Mouse (Mus musculus) thymus, postnatal 14 days (tissue): Measurements from ENCODE around the gene Pth2.

ENCODE experiments used
- DNase-seq: peaks from one replicate; pipeline ENCODE4 v3.0.0; 2021

Pth2 gene

DNA sequence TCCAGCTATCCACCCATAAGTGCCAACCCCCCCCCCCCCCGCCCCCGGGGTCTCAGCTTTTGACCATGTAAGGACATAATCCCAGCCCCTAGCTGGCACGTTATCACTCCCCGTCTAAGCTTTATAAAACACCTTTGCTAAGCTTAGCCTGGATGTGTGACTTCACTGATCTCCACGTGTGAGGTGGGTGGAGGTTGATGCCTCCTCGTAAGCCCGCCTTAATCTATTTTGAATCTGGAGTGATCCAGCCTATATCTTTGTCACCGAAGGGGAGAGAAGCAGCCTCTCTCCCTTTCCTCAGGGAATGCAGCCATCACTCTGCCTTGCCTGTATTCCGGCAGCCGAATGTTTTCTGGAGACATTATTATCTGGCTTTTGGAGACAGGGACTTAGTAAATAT lies 21.9 kb downstream of the Pth2 start:
- no peak for DNase-seq

GRCm38 (mm10) chr7:45204380-45205143 lies 23.8 kb downstream of the Pth2 start, which contains the start of gene Ccdc155:
Gene Ccdc155, minus strand, starts transcription at chr7:45204892.
- peak; percentile 96 for DNase-seq

- DNase-seq = no peak
Measured at GRCm38 (mm10) chr7:45208260-45208659, 27.5 kb downstream of the Pth2 start.

DNA sequence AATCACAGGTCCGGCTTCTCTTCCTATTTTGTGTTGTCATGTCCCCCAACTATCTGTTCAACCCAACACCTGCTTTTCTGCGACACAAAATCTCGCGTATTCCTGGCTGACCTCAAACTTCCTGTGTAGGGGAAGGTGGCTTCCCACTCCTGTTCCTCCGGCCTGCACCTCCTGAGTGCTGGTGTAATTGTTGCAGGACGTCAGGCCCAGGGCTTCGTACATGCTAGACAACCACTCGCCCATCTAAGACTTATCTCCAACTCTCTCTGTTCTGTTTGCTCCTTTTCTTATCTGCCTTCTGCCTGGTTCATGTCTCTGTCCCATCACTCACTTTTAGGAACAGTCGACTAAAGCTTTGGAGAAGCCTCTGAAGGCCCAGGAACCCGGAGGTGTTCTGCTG lies 30.3 kb downstream of the Pth2 start:
- no peak for DNase-seq

- DNase-seq = no peak
Measured at GRCm38 (mm10) chr7:45211851-45212251, 31.1 kb downstream of the Pth2 start, which contains the start of gene Dkkl1. Gene Dkkl1, minus strand, starts transcription at chr7:45212147.

GRCm38 (mm10) chr7:45212356-45212755 lies 31.6 kb downstream of the Pth2 start:
- DNase-seq = no peak

DNA sequence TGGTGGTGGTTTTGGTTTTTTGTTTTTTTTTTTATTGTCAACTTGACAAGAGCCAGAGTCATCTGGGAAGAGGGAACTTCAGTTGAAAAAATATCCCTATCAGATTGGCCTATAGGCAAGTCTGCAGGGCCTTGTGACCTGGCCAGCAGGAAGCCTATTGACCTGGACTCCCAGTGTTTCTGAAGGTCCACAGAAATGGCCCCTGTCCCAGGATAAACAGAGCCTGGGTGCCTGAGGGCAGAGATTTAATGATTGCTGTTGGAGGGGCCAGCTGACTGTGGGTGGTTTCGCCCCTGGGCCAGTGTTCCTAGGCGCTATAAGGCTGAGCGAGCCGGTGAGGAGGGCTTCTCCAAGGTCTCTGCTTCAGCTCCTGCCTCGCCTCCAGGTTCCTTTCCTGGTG lies 32.9 kb downstream of the Pth2 start:
- DNase-seq = no peak

DNA sequence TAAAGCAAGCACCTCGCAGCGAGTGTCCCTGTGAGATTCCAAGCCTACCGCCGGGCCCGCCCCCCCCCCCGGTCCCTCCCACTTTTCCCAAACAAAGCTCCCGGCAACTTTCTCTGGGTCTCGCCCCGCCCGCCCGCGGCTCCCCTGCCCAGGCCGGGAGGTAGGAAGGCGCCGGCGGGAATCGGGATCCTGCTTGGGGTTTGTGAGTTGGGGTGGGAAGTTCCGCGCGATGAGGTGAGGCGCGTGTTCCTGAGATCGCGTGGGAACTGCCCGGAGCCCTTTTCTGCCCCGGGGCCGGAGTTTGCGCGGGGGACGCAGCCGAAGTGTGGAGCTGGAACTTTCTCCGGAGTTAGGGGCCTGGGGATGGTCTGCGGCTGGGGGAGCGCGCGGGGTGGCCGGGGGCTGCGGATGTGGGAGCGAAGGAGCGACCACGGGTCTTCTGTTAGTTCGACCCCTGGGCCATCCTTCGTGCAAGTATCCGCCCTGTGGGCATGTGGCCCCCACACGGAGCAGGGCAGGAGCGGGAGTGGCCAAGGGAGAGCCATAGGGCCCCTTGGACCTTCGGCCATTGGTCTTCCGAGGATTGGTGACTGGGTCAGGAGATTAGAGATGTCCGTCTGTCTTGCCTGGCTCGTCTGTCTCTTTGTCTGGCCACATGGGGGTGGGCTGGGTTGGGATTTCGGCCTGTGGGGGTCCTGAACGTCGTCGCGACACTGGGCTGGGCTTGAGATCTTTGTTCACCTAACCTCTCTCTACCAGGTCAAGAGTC lies 35.1 kb downstream of the Pth2 start, which contains the start of gene Tead2:
Gene Tead2 (plus strand): TSS at position 81 of the 769 bp plus-strand sequence.
- DNase-seq = no peak

DNA sequence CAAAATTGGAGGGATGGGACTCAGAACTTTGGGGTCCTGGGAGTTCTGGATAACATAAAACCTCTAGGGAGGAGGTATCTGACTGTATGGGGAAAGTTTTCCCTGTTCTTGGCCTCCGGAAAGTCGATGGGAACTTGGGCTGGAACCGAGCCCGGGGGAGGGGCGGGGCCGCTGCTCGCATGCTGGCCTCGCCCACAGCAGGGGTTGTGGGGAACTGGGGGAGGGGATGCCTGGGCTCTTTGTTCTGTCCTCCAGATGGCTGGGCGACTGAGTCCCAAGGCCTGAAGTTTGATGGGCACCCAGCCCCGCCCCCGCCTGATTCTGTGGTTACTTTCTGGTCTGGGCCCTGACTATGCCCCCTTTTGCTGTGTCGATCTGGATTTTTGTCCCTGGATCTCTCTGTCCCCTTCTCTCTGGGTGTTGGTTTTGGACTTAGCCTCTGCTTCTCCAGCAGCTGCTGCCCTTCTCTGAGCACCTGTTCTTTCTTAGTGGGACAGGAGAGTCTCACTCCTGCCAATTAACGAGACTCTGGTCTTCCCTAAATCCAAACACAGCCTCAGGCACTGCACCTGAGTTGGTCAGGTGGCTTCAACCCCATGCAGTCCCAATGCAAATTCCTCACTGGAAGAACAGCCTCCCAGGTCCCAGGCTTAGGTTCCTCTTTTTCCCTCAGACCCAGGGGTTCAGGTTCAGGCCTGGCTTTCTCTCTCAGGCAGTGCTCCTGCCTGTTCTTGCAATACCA lies 35.8 kb downstream of the Pth2 start:
- DNase-seq = no peak

- DNase-seq = no peak
Measured at GRCm38 (mm10) chr7:45221680-45222079, 40.9 kb downstream of the Pth2 start.

GRCm38 (mm10) chr7:45224826-45225225 lies 44.0 kb downstream of the Pth2 start:
- DNase-seq = no peak

DNA sequence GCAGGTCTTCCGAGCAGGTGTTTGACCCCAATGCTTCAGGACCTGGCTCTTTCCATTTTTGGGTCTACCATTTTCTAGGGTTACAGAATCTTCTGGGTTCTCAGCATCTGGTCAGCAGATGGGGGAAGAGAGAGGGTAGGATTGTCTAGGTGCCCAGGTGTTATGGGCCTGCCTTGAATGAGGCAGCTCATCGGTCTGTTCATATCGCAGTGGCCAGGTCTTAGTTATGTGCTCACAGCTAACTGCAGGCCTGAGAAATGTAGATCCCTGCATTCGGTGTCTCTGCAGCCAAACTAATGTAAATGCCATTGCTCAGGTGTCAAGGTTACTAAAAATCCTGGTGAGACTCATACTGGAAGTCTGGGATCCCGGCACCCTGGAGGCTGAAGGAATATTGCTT lies 45.6 kb downstream of the Pth2 start:
- no peak for DNase-seq

GRCm38 (mm10) chr7:45228548-45228947 lies 47.8 kb downstream of the Pth2 start:
- no peak for DNase-seq

GRCm38 (mm10) chr7:45229046-45229445 lies 48.3 kb downstream of the Pth2 start:
- no peak for DNase-seq

DNA sequence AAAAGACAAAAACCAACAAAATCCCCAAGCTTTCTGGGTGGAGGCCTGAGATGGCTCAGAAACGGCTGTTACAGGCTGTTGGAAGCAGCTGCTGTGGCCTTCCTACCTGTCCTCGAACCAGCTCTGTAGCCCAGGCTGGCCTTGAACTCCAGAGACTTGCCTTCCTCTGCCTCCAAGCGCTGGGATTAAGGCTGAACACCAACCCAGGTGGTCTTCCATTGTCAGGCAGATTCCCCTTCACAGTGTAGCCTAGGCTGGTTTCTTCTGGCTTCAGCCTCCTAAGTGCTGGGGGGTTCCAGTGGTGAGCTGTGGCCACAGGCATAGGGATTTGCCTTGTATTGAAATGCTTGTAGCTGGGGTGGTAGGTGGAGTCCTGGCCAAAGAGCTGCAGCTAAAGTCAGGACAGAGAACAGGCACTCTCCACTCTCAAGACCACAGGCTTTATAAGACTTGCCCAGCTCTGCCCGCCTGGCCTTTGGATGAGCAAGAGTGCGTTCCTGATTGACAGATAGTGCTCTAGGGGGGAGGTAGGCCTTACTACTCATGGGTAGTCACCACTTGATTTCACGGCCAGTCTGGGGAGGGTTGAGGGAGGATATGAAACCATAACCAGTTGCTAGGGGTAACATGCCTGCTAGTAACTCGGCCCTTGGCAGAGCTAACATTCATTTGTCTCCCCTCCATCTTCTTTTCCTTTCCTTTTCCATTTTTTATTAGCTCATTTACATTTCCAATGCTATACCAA lies 48.8 kb downstream of the Pth2 start:
- DNase-seq = no peak

DNA sequence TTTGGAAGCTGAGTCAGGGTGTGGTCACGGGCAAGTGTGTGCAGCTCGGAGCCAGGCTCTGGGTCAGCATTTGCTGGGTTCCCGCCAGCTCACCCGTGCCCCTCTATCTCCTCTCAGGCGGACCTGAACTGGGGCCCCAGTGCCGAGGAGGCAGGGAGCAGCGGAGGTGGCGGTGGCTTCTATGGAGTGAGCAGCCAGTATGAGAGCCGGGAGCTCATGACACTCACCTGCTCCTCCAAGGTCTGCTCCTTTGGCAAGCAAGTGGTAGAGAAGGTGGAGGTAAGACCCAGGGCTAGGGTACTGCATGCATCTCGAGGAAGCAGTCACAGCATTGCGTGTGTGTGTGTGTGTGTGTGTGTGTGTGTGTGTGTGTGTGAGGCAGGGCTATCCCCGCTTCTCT lies 50.4 kb downstream of the Pth2 start:
- no peak for DNase-seq
